Mouse (Mus musculus) spleen, embryonic (tissue): ENCODE measurements at regions not wholly inside any gene's neighbourhood (a gene's known extent, or its start where the extent isn't known, plus 50 kb on each side); places are given as distances from the start of the nearest gene placed in this dataset.

ENCODE experiments used
- CTCF ChIA-PET: fragments of 350-600 bp; sonication (Branson Sonifier 250); formaldehyde crosslinking; loops from one replicate; lab custom pipeline; 2022; lab: Charles Lee

DNA sequence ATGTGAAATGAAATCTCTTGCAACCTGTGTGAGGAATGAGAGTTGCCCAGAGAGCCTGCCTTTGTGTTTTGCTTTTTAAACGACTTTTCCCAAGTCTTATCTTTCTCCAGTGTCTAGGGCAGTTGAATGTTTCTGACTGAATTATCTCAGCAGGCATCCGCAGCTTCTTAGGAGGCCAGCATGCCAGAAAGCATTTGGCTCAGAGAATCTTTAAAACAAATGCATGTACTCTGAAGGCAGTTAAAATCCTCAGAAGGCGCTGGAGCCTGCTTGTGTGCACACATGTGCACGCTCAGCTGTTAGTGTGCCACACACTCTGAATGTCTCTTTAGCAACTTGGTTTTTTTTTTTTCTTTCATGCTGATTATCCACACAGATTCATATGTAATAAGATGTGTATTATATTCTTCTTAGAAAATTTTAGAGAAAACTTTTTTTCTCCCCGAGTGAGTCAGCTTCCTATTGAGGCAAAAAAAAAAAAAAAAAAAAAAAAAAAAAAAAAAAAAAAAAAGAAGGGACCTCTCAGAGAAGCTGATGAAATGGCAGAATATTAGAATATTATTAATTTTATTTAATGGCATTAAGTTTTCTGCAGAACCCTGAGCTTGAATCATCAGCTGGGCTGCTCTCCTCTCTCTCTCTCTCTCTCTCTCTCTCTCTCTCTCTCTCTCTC is 201.9 kb downstream of the Tmem38b start:
- CTCF ChIA-PET: no interaction called here

DNA sequence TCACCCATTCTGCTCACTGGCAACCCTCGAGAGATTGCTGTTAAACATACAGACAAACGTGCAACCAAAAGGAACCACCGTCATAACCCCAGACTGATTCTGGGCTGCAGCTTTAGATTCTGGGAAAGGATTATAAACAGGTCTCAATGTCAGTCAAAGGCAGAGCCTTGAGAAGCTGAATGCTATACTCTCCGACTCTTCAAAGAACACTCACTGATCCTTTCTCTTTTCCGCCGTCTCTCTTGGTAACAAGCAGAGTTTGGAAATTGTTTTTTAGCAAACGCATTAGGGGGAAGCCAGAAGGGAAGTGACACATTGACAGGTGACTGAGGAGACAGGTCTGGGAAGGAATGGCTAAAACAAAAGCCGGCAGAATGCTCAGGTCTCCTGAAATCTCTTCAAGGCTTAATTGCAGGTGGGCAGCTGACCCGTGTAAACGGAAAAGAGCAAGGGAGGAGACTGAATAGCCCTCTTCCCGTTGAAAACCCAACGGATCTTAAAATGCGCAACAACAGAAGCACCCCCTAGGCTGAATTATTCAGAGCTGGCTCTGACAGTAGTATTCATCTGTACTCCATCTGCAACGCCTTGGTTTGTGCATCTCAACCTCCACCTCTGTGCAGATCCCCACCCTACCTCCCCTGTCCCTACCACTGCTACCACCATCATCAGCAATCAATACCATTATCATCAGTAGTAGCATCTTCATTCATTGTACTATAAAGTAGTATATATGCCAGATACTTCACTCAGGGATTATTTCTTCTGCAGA is 219.6 kb downstream of the Tmem38b start:
- CTCF ChIA-PET: no interaction called here

DNA sequence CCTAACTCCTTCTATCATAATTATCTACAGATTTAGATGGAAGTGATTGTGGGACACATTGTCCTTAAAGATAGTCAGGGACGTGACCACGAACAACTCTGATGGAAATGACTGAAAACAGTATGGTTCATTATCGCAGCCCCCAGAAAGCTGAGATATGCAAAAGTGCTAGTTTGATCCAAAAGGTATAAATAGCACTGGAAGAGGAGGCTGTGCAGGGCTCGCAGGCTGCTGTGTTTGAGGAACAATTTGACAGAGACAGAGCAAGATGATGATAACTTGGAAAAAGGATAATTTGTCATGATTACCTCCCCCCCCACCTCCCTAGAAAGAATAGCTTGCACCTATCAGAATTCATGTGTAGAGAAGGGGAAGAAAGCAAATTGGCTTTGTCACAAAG is 238.5 kb downstream of the Tmem38b start:
- CTCF ChIA-PET: no interaction called here

DNA sequence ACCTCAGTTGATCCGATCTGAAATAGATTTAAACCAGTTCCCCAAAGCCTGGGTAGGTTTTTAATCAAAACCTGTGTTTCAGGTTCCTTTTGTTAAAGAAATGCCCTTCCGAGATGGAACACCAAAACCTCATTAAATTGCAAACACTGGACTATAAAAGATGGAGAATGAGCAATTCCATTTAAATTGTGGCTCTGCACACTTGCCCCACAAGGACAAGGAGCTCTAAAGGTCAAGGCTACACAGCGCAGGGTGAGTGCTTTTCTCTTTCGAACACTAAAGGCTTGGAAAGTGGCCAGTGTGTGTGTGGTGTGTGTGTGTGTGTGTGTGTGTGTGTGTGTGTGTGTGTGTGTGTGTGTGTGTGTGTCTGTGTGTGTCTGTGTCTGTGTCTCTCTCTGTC is 246.1 kb downstream of the Tmem38b start:
- CTCF ChIA-PET: no interaction called here

DNA sequence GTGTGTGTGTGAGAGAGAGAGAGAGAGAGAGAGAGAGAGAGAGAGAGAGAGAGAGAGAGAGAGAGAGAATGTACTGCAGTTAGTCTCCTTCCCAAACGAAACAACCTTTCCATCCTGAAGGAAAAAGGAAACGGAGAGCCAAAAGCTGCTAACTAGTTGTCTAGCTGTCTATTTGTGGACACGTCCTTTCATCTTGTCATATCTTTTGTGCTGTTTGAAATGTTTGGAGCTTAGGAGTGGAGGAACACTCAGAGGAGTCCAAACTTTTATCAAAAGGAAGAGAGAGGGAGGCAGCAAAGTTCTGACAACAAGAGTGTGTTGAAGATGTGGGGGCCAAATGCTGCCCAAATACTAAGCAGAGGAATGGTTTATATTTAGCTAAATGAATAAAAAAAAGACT is 246.6 kb downstream of the Tmem38b start:
- CTCF ChIA-PET: no interaction called here

DNA sequence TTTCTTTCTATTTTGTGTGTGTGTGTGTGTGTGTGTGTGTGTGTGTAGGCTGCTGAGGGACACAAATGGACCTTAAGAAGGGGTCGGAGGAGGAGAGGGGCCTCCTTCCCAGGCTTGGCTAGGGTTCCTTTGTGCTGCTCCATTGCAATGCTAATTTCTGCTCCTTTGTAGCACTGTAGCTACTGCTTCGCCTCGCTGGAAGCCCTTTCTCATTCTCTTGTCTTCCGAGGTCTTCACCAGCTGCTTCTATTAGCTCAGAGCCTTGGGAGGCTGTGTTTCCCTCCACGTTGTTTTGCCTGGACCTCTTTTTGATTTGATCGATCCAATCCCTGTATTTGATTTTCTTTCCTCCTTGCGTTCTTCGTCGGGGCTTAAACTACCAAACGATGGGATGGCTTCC is 247.1 kb downstream of the Tmem38b start:
- CTCF ChIA-PET: no interaction called here

DNA sequence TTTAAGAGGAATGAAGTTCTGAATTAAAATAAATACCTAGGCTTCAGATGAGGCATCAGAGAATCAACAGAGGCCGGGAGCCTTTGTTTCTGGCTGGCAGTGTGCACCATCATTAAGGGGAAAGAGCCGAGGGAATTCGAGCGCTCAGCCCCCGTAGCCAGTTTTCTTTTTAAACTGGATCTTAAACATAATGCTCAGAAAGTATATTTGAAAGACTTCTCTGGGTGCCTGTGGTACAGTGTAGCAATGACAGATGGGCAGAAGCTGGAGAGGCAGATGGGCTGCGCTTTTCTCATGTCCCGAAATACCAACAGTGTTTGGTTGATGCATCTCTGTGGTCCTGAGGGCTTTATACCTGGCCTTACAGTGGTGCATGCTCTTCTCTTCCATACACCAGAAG is 247.6 kb downstream of the Tmem38b start:
- CTCF ChIA-PET: no interaction called here

DNA sequence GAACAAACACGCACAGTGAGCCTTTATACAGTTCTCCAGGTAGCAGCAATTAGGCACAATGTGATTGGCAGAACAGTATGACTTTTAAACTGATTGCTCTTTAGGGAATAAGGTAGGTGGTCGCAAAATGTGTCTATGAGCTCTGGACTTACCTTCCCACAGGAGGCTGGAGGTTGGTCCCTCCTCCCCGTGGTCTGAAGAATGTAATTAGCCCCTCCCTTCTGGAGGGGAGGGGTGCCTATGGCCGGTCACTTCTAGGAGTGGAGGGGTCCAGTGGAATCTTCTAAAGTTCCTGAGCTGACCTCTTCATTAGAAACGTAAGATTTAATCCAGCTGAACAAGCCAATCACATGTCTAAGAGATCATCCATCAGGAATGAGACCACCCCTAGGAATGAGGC is 248.4 kb downstream of the Tmem38b start:
- CTCF ChIA-PET: no interaction called here

DNA sequence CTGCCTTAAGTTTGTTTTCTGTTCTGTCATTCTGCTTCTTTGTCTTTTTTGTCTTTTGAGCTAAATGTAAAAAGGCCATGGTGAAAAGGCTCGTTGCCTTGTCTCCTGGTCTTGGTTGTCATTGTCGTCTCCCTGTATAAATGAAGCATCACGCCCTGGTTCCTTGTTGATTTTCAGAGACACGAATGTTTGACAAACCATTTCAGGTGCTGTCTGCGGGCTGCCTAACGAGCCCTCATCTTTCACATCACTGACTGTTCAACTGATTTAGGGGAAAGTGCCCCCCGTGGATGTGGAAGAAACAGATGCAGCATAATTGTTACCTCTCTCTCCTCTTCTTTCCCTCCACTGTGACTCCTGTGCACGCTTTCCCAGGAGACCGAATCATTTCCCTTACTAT is 254.7 kb downstream of the Tmem38b start:
- CTCF ChIA-PET: no interaction called here

DNA sequence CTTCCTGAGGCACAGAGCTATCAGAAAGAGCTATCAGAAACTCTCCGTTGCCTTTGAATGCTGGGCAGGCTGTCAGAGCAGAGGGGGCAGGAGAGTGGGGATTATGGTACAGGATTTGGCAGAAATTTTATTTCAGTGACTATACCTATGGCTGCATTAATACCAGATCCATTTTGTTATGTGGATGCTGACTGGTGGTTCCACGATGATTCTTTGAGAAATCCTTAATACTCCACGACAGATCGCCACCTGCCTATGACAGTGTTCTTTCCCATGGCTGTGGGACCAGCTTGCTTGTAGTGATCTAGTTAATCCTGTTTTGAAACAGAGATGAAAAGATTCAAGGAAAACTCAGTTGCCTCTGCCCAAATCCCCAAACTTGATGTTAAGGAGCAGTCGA is 255.6 kb downstream of the Tmem38b start:
- CTCF ChIA-PET: no interaction called here

DNA sequence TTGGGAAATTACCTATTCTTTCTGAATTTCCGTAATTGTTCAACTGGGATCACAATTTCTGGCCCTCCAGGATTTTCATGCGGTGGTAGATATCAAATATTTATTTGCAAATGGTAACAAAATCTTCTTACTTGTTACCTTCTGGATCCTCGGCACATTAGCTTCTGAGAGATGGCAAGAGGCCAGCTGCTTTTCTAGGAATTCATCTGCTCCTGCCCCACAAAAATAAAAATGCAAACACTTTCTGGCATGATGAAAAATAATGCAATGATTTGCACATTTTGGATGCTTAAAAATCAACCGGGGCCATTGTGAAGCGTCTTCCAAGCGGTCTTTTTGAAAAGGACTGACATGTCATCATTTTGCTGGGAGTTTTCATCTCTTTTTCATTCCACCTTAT is 258.9 kb downstream of the Tmem38b start:
- CTCF ChIA-PET: no interaction called here

DNA sequence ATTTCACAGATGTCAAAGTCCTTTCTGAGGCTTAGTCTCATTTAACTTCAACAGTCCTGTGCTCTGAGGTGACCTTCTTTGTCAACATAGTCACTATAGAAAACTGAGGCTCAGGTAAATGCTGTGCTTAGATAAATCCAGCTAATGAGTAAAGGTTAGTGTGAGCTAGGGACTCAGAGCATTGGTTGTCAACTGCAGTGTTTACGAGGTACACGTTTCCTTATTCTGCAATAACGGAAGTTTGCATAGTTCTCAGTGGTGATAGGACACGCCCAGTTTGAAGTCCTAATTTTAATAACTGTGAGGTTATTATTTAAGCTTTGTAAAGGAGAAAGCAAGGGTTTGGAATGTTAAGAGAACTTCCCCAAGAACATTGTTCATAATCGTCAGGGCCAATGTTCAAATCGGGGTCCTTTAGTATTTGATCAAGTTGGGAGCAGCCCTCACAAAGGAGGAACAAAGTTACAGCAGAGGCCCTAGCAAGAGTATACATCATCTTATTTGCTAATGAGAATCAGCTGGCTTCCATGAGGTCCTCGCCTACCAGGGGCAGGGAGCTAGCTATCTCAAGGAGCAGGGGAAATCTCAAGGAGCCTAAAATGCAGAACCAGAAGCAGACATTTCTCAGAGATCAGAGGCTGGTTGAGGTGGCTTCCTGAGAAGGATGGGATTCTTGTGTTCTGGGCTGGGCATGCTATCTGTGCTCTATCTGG is 268.6 kb downstream of the Tmem38b start:
- CTCF ChIA-PET: no interaction called here

DNA sequence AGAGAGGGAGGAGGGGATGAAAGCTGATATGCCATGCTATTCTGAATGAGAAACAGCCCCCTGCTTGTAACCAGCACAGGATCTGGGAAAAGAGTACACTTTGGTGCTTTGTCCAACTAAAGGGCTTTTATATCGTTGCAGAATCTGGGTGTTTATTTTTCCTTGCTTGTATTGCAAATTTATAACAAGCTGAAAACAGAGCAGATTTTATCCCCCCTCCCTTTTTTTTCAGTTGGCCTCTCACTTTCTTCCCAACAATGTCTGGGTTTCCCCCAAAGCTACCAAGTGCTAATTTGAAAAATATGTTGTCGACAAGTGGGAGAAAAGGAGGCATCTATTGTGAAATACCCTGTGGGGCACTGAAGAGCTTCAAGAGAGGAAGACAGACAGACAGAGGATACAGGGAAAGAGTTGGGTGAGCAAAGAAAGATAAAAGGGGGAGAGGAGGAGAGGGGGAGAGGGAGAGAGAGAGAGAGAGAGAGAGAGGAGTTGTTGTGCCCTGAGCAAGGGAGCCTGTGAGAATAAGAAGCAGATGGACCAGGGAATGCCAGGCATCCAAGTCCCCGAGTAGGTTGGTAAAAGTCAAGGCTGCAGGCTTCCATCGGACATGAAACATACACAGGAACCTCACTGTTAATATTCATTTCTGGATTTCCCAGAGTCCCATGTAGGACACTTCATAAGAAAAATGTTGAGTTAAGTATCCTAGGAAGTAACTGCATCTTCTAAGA is 269.5 kb downstream of the Tmem38b start:
- CTCF ChIA-PET: no interaction called here

DNA sequence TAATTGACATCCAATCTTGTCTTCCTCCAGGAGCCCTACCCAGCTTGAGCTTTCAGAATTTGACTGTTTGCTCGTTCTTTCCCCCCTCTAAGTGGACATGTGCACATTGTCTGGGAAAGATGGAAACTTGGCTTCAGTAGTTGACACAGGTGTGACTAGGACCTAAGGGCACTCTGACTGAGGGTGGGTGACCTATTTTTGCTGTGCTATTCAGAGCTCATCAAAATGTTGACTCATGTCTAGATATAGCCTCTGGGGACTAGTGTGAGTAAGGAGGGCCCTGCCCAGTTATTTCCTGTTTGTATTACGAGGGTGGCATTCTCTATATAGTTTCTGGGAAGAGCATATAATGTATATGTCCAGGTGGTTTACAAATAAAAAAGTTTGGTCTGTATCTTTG is 271.7 kb downstream of the Tmem38b start:
- CTCF ChIA-PET: interaction anchor here (0.6 kb wide), 1 partner anchor 8 kb away, joined by 9 read pairs; no protein-coding TSS in a partner anchor

DNA sequence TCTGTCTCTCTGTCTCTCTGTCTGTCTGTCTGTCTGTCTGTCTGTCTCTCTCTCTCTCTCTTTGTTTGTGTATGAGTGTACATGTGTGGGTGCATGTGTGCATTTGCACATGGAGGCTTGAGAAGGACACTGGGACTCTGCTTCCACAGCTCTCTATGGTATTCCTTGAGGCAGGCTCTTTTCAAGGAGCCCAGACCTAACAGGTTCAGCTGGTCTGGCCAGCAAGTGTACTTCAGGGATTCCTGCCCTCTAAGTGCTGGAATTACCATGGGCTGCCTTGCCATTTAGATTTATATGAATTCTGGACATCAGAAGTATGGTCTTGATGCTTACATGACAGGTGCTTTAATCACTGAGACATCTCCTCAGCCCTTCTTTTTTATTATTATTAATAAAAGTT is 274.4 kb downstream of the Tmem38b start:
- CTCF ChIA-PET: no interaction called here

DNA sequence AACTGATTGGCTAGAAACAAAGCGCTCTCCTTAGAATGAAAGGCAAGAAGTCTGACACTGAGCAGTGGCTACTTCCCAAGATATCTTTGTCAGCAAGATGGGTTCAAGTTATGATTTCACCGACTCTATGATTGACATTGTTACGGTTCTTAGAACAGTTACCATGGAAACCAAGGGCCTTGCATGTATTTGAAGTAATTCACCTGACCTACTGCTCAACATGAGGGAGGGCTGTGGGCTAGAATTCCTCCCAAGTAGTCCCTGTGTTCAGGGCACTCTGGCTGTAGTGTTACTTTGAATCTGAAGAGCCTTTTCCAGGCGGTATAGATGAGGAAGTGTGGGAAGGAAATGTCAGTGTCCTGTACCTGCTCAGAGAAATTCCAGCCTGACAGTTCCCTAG is 281.1 kb downstream of the Tmem38b start:
- CTCF ChIA-PET: no interaction called here

DNA sequence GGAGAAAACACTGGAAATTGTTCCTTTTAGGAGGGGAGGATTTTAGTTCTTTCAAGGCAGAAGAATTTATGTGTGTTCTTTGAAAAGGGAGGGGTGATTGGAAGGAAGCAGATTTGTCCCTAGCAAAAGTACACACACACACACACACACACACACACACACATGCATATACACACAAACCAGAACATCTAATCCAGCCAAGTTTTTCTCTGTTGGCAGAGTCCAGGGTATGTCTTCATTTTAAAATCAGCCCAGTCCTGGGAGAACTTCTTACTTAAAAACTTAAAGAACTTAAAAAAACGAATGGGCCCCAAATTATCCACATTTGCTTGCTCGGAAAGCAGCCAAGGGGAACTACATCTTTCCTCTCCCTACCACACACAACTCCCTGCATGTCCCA is 290.5 kb downstream of the Tmem38b start:
- CTCF ChIA-PET: no interaction called here

DNA sequence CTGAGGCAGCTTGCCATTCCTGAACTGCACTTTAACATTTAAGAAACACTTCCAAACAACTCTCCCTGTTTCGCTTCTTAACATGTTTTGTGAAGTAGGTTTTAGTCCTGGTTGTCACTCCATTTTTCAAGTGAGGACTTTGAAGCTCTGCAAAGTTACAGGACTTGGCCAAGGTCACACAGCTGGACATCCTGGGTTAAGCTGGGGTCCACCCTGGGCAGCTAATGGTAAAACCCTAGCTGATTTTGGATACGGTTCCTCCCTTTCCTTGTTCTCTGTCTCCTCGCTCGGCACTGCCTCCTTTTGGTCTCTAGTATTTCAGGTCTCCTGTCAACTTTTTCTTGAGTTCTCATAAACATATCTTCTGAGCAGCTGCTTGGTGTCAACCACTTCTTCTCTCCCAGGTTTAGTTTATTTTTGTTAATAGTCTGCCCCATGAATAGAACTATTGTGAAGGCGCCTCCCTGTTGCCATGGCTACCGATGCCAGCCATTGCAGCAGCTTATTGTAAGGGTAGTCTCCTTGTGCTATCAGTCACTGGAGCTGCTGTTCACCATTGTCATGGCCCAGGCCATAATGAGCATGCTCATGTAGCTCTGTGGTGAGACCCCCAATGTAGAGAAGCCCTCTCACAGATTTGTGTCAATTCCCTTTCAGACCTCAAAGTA is 292.5 kb downstream of the Tmem38b start:
- CTCF ChIA-PET: no interaction called here

DNA sequence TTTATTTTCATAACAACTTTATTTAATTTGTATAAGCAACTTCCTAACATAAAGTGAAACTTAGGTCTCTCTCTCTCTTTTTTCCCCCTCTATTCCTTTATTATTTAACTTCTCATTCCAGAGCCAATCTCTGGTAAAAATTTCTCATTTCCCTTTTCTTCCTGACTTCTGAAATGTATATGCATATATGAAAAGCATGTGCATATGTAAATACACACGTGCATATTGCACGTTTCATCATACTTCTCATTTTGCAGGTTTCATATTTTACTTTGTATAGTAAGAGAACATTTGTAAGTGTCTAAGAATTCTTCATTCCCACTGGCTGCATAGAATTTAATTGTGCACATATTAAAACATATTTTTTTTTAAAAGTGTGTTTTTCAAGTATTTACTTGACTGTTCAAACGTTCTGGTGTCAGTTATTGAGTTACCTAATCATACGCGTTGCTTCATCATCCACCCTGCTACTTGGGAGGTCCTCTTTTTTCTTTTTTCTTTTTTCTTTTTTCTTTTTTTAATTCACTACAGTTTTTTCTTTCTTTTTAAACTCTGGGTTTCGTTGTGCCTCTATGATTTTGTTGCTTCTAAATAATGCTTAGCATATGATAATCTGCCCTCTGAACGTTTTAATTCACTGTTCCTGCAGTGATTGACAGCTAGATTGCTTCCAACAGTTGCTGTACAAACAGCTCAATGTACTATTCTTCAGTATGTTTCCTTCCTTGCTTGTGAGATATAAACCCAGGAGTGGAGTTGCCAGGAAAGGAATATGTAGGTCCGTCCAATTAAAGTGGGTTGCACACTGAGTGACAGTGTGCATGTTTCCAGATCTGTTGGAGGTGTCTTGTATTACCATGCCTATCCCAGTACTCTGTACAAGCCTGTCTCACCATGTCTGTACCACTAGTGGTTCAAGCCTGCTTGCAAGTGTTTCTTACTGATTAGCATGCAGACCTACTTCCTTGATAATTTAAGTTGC is 303.2 kb downstream of the Tmem38b start:
- CTCF ChIA-PET: no interaction called here

DNA sequence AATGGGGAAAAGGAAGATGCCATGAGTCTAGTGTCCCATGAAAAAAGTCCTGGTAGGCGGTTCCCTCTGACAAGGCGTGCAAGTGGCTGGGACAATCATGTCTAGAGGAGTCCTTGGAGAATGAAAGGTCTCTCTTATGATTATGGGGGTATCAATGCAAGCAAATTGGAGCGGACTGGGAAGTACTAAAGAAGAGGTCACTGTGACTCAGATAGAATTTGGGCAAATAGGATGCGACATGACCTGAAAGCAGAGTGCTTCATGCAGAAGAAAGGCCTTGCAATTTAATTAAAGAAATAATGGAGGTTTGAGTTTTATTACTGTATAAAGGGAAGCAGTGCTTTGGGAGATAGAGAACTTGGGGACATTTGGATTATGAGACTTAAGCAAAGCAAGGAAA is 330.3 kb downstream of the Tmem38b start:
- CTCF ChIA-PET: no interaction called here
